Mouse (Mus musculus) neural tube, embryonic 13.5 days (tissue): ENCODE measurements around the gene 3110001I22Rik. TPM values are rescaled to one million over a fixed set of nuclear protein-coding genes. Genes with fewer than 3 reads are reported as not detected.

Source experiments
- polyA plus RNA-seq: library from polyadenylated mRNA; unstranded; fragments of >200 nt; fragmentation: Nextera tagmentation; extraction: Ambion mirVana; gene quantifications from 2 replicates; pipeline ENCODE4 v1.2.1, GENCODE M21; 2015

Gene 3110001I22Rik
- polyA plus RNA-seq, 1 experiment from 2014 or later: 9.1 TPM

Other genes with a start within 250 kb of the 3110001I22Rik start
- 34.0 and 34.4 TPM in 2 replicates for gene Parn, start 3.8 kb upstream of the 3110001I22Rik start, polyA plus RNA-seq
- gene Bfar, start 71 bp upstream of the 3110001I22Rik start, polyA plus RNA-seq: 49.4 and 54.3 TPM in 2 replicates
- 1.6 and 2.1 TPM in 2 replicates for gene Pla2g10, start 59.1 kb downstream of the 3110001I22Rik start, polyA plus RNA-seq
- gene Rrn3, start 108.8 kb downstream of the 3110001I22Rik start, polyA plus RNA-seq: 127 TPM in 2 replicates
- 219 and 225 TPM in 2 replicates for gene Ntan1, start 146.9 kb downstream of the 3110001I22Rik start, polyA plus RNA-seq
- 66.0 and 78.6 TPM in 2 replicates for gene Pdxdc1, start 231.2 kb downstream of the 3110001I22Rik start, polyA plus RNA-seq
- gene Mpv17l, start 231.2 kb downstream of the 3110001I22Rik start, polyA plus RNA-seq: 17.2 and 17.7 TPM in 2 replicates